Mouse (Mus musculus) embryonic facial prominence, embryonic 12.5 days (tissue): ENCODE results near the gene L3hypdh. TPM values are rescaled to one million over a fixed set of nuclear protein-coding genes. Genes with fewer than 3 reads are reported as not detected.

ENCODE experiments used
- microRNA-seq: library from miRNA; unstranded; fragments of <30 nt; microRNA quantifications from one replicate; pipeline ENCODE4, GENCODE M21; 2017
- polyA plus RNA-seq: library from polyadenylated mRNA; unstranded; fragments of >200 nt; fragmentation: Nextera tagmentation; extraction: Ambion mirVana; gene quantifications from 2 replicates; pipeline ENCODE4 v1.2.1, GENCODE M21; 2016

The L3hypdh gene
- polyA plus RNA-seq, 1 experiment from 2014 or later = 17.7 TPM

Small RNA genes within 50 kb of the gene (microRNA-seq; reads per million reads assigned to microRNA genes)
- not detected for gene Gm24466

Other genes with a start within 250 kb of the L3hypdh start
- 1.0 and 1.4 TPM in 2 replicates for gene Gpr135, start 14.3 kb downstream of the L3hypdh start, polyA plus RNA-seq
- 65.6 and 77.9 TPM in 2 replicates for gene Jkamp, start 150 bp upstream of the L3hypdh start, polyA plus RNA-seq
- not detected in 2 replicates for gene Ccdc175, start 99.6 kb upstream of the L3hypdh start, polyA plus RNA-seq